Mouse (Mus musculus) liver, adult 2 months (tissue): Measurements from ENCODE around the gene 1700001P01Rik.

ENCODE experiments used
- CTCF ChIP-seq: fragments of 200-500 bp; IDR thresholded peaks from 2 replicates; pipeline ENCODE4 v1.5.1; 2011; ENCODE audit warnings: low read depth, low read length, control low read depth
- POLR2A ChIP-seq: fragments of 200-500 bp; IDR thresholded peaks from 2 replicates; pipeline ENCODE4 v1.6.1; 2011; ENCODE audit warnings: low read length, control low read depth; ENCODE audit not compliant: insufficient read depth; ENCODE audit errors: extremely low read depth

DNA sequence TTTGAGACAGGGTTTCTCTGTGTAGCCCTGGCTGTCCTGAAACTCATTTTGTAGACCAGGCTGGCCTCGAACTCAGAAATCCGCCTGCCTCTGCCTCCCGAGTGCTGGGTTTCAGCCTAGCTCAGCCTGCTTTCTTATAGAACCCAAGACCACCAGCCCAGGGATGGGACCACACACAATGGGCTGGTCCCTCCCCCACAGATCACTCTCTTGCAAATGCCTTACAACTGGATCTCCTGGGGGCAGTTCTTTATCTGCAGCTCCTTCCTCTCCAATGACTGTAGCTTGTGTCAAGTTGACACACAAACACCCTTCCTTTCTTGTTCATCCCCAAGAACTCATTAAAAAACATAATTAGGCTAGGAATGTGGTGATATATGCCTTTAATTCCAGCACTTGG lies 12.2 kb upstream of the 1700001P01Rik start:
- no peak for TF ChIP-seq CTCF
- no peak for TF ChIP-seq POLR2A
